Mouse (Mus musculus): ENCODE data around the gene Tmc4.
"Not testable (repeated sequence)": the region's sequence is repeated elsewhere in the genome, so short reads cannot be mapped to it uniquely, and the experiment has no call there.

The Tmc4 gene

GRCm38 (mm10) chr7:3677342-3677741 is at the start of gene Tmc4:
Gene Tmc4, minus strand, starts transcription at chr7:3677553.
- in situ Hi-C loops (cut with MboI; ENCODE audit: low pct_unique_long_range_greater_than_20kb in 1 of 2, low sequenced_read_pairs in 2 of 2, unreplicated experiment in 1 of 2): loop anchor here in 1 of 2 experiments (25.0 kb wide), 1 partner anchor 460 kb away; the partner anchor contains the start of gene Leng8

- in situ Hi-C loops (cut with MboI; ENCODE audit: low pct_unique_long_range_greater_than_20kb in 1 of 2, low sequenced_read_pairs in 2 of 2, unreplicated experiment in 1 of 2): not testable (repeated sequence)
Measured at GRCm38 (mm10) chr7:3725459-3725858, 48.1 kb upstream of the Tmc4 start.

- in situ Hi-C loops (cut with MboI; ENCODE audit: low pct_unique_long_range_greater_than_20kb in 1 of 2, low sequenced_read_pairs in 2 of 2, unreplicated experiment in 1 of 2): not testable (repeated sequence)
Measured at GRCm38 (mm10) chr7:3720268-3720667, 42.9 kb upstream of the Tmc4 start, which contains the start of gene Pirb. Gene Pirb, minus strand, starts transcription at chr7:3720391.

GRCm38 (mm10) chr7:3715249-3715648 is 37.9 kb upstream of the Tmc4 start:
- in situ Hi-C loops (cut with MboI; ENCODE audit: low pct_unique_long_range_greater_than_20kb in 1 of 2, low sequenced_read_pairs in 2 of 2, unreplicated experiment in 1 of 2): no loop called here

GRCm38 (mm10) chr7:3712264-3712942 is 35.0 kb upstream of the Tmc4 start:
- in situ Hi-C loops (cut with MboI; ENCODE audit: low pct_unique_long_range_greater_than_20kb in 1 of 2, low sequenced_read_pairs in 2 of 2, unreplicated experiment in 1 of 2): no loop called here

- in situ Hi-C loops (cut with MboI; ENCODE audit: low pct_unique_long_range_greater_than_20kb in 1 of 2, low sequenced_read_pairs in 2 of 2, unreplicated experiment in 1 of 2): no loop called here
Measured at GRCm38 (mm10) chr7:3709000-3709399, 31.6 kb upstream of the Tmc4 start.

GRCm38 (mm10) chr7:3708447-3708980 is 31.2 kb upstream of the Tmc4 start:
- in situ Hi-C loops (cut with MboI; ENCODE audit: low pct_unique_long_range_greater_than_20kb in 1 of 2, low sequenced_read_pairs in 2 of 2, unreplicated experiment in 1 of 2): not testable (repeated sequence)

- in situ Hi-C loops (cut with MboI; ENCODE audit: low pct_unique_long_range_greater_than_20kb in 1 of 2, low sequenced_read_pairs in 2 of 2, unreplicated experiment in 1 of 2): no loop called here
Measured at GRCm38 (mm10) chr7:3707568-3708413, 30.4 kb upstream of the Tmc4 start.

GRCm38 (mm10) chr7:3707027-3707426 is 29.7 kb upstream of the Tmc4 start:
- in situ Hi-C loops (cut with MboI; ENCODE audit: low pct_unique_long_range_greater_than_20kb in 1 of 2, low sequenced_read_pairs in 2 of 2, unreplicated experiment in 1 of 2): no loop called here

- in situ Hi-C loops (cut with MboI; ENCODE audit: low pct_unique_long_range_greater_than_20kb in 1 of 2, low sequenced_read_pairs in 2 of 2, unreplicated experiment in 1 of 2): no loop called here
Measured at GRCm38 (mm10) chr7:3706343-3706934, 29.1 kb upstream of the Tmc4 start.

GRCm38 (mm10) chr7:3705911-3706310 is 28.6 kb upstream of the Tmc4 start:
- in situ Hi-C loops (cut with MboI; ENCODE audit: low pct_unique_long_range_greater_than_20kb in 1 of 2, low sequenced_read_pairs in 2 of 2, unreplicated experiment in 1 of 2): no loop called here

GRCm38 (mm10) chr7:3705461-3705860 is 28.1 kb upstream of the Tmc4 start:
- in situ Hi-C loops (cut with MboI; ENCODE audit: low pct_unique_long_range_greater_than_20kb in 1 of 2, low sequenced_read_pairs in 2 of 2, unreplicated experiment in 1 of 2): not testable (repeated sequence)

GRCm38 (mm10) chr7:3704475-3704874 is 27.1 kb upstream of the Tmc4 start:
- in situ Hi-C loops (cut with MboI; ENCODE audit: low pct_unique_long_range_greater_than_20kb in 1 of 2, low sequenced_read_pairs in 2 of 2, unreplicated experiment in 1 of 2): no loop called here

- in situ Hi-C loops (cut with MboI; ENCODE audit: low pct_unique_long_range_greater_than_20kb in 1 of 2, low sequenced_read_pairs in 2 of 2, unreplicated experiment in 1 of 2): no loop called here
Measured at GRCm38 (mm10) chr7:3703879-3704441, 26.6 kb upstream of the Tmc4 start, which contains the start of gene Rps9. Gene Rps9, plus strand, starts transcription at chr7:3703993.

GRCm38 (mm10) chr7:3703148-3703878 is 26.0 kb upstream of the Tmc4 start:
- in situ Hi-C loops (cut with MboI; ENCODE audit: low pct_unique_long_range_greater_than_20kb in 1 of 2, low sequenced_read_pairs in 2 of 2, unreplicated experiment in 1 of 2): no loop called here

- in situ Hi-C loops (cut with MboI; ENCODE audit: low pct_unique_long_range_greater_than_20kb in 1 of 2, low sequenced_read_pairs in 2 of 2, unreplicated experiment in 1 of 2): loop anchor here in 1 of 2 experiments (25.0 kb wide), 1 partner anchor 439 kb away; the partner anchor contains the start of gene Leng8
Measured at GRCm38 (mm10) chr7:3698471-3698870, 21.1 kb upstream of the Tmc4 start.

- in situ Hi-C loops (cut with MboI; ENCODE audit: low pct_unique_long_range_greater_than_20kb in 1 of 2, low sequenced_read_pairs in 2 of 2, unreplicated experiment in 1 of 2): loop anchor here in 1 of 2 experiments (25.0 kb wide), 1 partner anchor 442 kb away; the partner anchor contains the start of gene Leng8
Measured at GRCm38 (mm10) chr7:3694949-3695305, 17.6 kb upstream of the Tmc4 start.
